Mouse (Mus musculus) lung, postnatal 10 days (tissue): ENCODE measurements around the gene Spata20.

Source experiments
- DNase-seq: peaks from one replicate; pipeline ENCODE4 v3.0.0; 2021

Gene Spata20

GRCm38 (mm10) chr11:94486001-94486400 is at the start of gene Spata20:
Gene Spata20 (minus strand): TSS chr11:94486179.
- DNase-seq, result peak; percentile 90

DNA sequence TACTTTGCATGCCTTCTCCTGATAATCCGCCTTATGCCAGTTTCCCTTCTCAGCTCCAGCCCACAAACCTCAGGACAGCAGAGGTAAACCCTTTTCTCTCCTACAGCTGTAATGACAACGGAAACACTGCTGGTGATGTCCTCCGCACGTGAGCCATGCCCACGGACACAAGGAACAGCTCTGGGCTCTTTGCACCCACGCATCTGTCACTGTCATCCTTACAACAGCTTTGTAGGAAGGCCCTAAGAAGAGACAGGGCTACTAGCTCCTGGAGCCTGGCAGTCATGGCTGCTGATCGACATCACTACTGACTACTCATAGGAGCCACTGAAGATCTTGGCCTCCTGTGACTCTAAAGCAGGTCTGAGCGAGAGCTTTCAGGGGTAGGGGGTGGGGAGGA is 47.2 kb upstream of the Spata20 start:
- DNase-seq, result no peak

GRCm38 (mm10) chr11:94528879-94529278 is 42.9 kb upstream of the Spata20 start:
- no peak for DNase-seq

DNA sequence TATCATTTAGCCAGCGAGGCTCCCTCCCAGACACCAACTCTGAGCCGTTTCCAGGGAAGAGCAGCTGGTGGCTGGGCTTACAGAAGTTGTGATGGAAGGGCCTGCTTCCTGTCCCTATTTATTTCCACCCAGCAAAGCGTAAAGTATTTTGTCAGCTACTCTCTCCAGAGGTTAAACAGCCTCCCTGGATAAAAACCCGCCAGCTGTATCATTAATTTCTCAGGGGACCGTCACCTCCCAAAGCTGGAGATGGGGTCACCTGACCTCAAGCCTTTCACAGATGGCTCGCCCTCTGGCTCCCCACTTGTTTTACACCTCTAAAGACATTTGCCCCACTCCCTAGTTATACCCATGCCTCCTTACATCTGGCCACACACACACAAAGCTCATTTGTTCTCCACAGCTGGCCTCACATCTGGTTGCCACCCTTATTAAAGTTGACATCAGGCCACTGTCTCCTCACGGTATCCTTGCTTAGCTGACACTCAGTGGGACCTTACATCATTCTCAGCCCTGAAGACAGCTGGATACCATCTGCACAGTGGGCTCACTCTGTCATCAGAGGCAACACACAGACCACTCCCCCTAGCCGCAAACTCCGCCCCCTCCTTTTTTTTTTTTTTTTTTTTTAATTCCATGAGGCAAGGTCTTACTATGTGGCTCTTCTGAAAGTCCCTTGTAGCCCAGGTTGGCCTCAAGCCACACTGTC is 40.3 kb upstream of the Spata20 start:
- DNase-seq, result peak; percentile 34

- DNase-seq, result peak; percentile 68
Observed at GRCm38 (mm10) chr11:94521219-94521843, 35.4 kb upstream of the Spata20 start, which contains the start of gene Mycbpap. Gene Mycbpap (minus strand): TSS chr11:94521742.

DNA sequence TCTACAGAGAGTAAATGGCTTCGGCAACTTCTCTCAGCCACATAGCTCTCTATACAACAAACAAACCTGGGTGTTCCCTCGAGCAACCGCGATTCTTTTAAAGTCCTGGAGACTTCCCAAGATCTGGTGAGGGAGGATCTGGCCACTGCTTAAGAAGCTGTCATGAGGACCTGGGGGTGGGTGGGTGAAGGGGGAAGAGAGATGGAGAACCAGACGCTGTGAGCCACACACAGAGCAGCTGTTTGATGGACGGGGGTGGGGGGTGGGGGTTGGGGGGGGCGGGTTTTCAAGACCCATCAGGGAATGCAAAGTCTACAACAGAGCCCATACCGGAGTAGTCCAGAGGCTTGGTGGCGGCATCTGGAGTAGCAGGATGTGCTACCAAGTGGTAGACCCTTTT is 27.5 kb upstream of the Spata20 start:
- DNase-seq, result no peak

GRCm38 (mm10) chr11:94508976-94509375 is 23.0 kb upstream of the Spata20 start:
- DNase-seq, result no peak

GRCm38 (mm10) chr11:94501482-94501881 is 15.5 kb upstream of the Spata20 start:
- DNase-seq, result no peak

- no peak for DNase-seq
Observed at GRCm38 (mm10) chr11:94500362-94500761, 14.4 kb upstream of the Spata20 start.

DNA sequence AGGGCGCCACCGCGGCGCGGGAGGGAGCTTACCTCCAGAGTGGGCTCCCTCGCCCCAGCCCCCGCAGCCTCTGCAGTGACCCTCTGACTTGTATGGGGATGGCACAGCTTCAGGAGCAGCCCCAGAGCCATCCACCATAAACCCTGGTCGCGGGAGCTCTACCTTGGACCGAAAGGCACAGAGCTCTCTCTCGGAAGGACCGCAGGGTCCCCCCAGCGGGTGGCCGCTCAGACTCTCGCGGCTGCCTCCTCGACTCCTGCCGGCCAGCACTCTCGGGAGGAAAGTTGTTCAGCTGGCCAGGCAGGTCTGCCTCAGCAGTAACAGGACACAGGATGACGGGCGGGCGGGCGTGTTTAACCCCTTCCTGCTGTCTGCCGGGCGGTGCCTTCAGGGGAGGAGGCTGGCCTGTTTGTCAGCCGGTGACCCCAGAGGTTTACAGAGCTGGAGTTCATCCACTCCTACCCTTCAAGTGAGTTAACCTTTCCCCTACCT is 13.7 kb upstream of the Spata20 start, which contains the start of gene Epn3:
Epn3 (minus strand) TSS at position 314 of the 492 bp plus-strand sequence.
- peak; percentile 75 for DNase-seq

DNA sequence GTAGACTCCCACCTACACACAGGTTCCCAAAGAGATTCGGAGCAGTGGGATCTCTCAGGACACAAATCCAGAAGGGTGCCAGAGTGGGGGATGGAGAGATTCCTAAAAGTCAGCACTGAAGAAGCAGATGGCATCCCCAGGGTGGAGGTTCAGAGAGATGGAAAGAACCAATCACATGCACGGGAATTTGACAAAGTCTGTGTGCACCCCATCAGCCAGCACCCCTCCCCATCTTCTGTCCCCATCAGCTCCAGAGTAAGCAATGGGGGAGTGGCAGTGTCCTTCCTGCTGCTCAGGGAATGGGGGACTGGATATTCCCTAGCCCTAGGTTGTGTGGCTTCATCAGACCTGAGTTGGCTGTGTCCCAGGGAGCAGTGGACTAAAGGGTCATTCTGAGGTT is 13.1 kb upstream of the Spata20 start:
- no peak for DNase-seq

- DNase-seq, result peak; percentile 69
Observed at GRCm38 (mm10) chr11:94498093-94498996, 12.4 kb upstream of the Spata20 start.

DNA sequence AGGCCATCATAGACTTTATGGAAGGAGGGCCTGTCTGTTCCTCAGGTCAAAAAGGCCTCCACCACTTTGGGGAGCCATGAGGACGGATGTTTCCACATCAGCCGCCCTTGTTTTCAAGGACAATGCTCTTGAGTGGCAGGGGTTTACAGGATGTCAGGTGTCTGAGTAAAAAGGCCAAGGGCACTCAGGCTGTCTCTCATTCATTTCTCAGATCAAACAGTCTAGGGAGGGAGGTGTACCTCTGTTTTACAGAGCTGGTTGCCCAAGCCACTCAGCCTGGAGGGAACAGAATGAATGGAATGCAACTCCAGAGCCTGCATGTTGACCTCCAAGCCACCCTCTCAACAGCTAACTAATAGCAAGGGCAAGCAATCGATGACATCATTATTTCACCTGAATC is 9.4 kb upstream of the Spata20 start:
- DNase-seq, result peak; percentile 55

GRCm38 (mm10) chr11:94491749-94492099 is 5.7 kb upstream of the Spata20 start:
- no peak for DNase-seq

- DNase-seq, result peak; percentile 62
Observed at GRCm38 (mm10) chr11:94491035-94491748, 5.2 kb upstream of the Spata20 start.

DNA sequence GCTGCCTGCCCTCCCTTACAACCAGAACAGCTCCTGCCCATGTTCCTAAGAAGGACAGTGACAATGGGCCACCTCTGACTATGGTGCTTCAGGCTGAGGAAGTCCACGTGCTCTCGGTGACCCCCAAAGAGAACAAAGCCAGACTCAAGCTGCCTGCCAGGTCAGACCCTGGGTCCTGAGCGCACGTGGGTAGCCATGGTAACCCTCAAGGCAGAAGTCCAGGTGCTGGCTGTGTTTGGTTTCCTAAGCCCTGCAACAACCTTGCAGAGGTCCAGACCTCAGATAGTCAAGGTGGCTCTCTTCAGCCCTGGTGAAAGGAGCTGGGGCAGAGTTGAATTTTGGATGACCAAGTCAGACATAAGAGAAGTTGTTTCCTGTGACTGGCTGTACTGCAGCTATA is 3.8 kb upstream of the Spata20 start:
- DNase-seq, result no peak

DNA sequence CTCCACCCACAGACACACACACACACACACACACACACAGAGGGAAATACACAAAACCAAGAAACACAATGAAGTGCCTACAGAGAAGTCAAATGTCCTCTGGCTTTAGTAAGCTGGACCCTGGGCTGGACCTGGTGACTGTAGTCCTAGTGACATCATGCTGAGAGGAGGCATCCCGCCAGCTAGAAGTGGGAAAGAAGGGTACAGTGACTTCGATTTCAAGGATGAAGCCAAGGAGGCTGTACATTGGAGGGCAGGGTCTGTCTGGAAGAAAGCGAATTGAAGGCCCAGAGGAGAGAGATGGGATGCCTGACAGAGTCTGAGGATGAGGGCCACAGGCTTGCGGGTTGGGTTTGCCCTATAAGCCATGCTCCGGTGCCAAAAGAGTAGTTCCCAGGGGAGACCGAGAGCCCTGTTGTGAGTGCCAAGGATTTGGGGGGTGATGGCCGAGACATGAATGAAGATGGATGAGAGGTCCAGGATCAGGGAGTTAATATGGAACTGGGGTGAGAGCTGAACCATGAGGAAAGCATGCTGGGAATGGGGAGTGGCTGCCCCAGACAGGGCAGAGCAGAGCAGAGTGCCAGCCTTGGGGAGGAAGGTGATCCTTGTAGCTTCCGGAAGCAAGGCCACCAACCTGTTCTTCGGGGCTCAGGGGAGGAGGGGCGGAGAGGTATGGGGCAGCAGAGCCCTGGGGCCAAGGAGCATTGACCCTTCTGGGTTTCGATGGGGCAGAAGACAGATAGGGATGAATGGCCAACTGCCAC is 3.0 kb upstream of the Spata20 start:
- no peak for DNase-seq

DNA sequence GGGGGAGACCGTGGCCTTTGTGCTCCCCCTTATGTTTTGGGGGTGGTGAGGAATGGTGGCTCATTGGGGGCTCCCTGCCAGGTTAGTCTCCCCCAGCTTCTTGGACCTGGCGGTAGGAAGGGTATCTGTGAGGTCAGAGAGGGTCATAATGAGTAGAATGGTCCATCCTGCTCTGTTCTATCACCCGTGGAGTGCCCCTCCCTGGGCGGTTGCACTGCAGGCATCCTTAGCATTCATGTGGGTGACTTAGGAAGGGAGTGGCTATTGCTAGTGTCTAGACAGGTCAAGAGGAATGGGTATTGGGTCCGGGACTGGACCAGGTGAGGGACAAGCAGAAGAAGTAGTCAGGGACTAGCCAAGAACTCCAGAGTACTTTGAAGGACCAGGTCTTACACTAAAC is 756 bp downstream of the Spata20 start:
- DNase-seq, result no peak

- DNase-seq, result no peak
Observed at GRCm38 (mm10) chr11:94484636-94485035, 1.3 kb downstream of the Spata20 start.

- DNase-seq, result no peak
Observed at GRCm38 (mm10) chr11:94483921-94484320, 2.1 kb downstream of the Spata20 start.

GRCm38 (mm10) chr11:94483436-94483835 is 2.5 kb downstream of the Spata20 start:
- DNase-seq, result no peak

GRCm38 (mm10) chr11:94482738-94483137 is 3.2 kb downstream of the Spata20 start:
- no peak for DNase-seq
